Mouse (Mus musculus): ENCODE measurements around the gene Gm11111. TPM values are rescaled to one million over a fixed set of nuclear protein-coding genes. Genes with fewer than 3 reads are reported as not detected.
"Not testable (repeated sequence)": the region's sequence is repeated elsewhere in the genome, so short reads cannot be mapped to it uniquely, and the experiment has no call there.

Gm11111 gene
- not detected for total RNA-seq (2022)

DNA sequence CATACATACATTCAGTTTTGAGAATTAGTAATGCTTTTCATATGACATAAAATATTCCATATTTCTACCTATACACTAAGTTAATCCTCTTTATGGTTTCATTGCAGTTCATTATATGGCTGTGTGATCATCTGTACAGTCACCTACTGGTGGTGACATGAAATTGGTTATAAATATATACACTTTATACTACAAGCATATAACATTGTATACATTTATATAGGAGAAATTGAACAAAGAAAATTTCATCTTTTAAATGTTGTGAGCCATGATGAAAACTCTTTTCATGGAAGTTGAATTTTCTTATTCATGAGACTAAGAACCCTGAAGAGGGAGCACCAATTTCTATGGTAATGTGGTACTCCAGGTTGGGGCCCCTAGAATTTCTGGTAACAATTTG is at the start of gene Gm11111:
Gm11111 (plus strand) TSS at position 301 of the 400 bp plus-strand sequence.
- DNase-seq (ENCODE audit: low spot score in 2 of 2): no peak

DNA sequence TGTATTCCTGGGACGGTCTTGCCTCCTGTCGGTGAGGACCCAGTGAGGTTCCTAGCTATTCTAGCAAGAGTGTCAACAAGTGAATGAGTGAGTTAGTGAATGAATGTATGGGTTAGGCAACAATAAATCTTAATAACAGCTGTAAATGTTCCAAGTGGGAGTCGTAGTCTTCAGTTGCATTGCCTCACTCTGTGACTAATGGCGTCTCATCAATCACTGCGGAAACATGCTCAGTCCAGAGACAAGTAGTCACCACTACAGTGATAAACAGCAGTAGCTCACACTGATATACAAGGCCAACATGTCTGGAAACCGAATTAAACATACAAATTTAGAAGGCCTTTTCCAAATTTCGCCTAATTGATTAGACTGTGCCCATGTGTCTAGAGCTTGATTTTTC is 36.3 kb upstream of the Gm11111 start:
- no peak for DNase-seq (ENCODE audit: low spot score in 2 of 2)

DNA sequence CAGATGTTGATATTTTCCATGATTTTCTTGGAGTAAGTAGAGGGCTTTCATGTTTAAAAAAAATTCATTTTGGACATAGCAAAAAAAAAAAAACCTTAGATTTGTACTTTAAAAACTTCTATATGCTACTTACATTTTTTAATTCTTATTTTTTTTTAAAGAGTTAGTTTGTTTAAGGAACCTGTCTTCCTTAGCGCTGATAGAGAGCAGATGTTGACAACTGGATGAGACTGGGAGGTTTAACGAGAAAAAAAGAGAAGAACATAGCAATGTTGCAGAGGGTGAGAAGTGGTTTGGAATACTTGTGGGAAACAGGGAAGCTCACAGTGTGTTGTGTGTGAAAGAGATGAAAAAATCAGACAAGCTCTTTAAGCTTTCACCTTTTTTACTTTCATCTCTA is 32.4 kb upstream of the Gm11111 start:
- DNase-seq (ENCODE audit: low spot score in 2 of 2): no peak

DNA sequence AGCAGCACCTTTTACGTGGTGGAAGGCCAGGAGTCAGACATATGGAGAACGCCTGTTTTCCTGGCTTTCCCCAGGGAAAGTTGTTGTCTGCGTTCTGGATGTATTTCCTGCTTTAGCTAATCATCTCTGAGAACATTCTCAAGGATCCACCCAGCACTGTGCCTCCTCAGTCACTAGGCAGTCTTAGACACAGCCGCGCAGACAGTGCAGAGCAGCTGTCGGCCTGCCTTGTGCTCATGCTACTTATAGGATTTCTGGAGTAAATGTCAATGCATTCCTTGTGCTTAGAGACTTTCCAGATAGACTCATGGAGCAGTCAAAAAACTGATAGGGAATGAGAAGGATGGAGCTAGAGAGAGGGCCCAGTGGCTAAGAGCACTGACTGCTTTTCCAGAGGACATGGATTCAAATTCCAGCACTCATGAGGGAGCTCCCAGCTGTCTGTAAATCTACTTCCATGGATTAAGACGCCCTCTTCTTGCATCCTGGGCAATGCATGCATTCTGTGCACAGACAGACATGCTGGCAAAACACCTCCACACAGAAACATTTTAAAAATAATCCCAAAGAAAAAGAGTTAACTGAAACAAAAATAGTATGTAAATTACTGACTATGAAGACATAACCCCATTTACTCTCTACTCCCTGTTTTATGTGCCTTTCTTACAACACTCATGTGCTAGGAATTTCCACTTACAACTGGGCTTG is 30.1 kb upstream of the Gm11111 start:
- DNase-seq (ENCODE audit: low spot score in 2 of 2): no peak

DNA sequence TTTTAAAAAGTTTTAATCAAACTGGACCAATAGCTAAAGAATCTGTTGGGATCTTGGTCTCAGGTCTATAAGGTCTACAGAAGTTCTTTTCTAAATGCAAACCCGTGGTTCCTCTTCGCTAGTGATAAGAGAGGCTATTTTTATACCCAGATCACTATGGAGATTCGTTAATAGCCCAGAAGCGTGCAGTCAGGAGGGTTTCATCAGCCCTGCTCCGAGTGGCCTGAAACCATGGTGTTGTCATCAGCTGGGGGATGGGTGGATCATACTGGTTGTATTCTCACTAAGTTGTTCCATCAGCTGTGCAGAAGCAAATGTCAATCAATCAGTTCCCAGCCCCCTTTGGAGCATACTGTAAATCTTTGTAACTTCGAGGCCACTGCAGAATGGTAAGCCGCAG is 29.4 kb upstream of the Gm11111 start:
- no peak for DNase-seq (ENCODE audit: low spot score in 2 of 2)

DNA sequence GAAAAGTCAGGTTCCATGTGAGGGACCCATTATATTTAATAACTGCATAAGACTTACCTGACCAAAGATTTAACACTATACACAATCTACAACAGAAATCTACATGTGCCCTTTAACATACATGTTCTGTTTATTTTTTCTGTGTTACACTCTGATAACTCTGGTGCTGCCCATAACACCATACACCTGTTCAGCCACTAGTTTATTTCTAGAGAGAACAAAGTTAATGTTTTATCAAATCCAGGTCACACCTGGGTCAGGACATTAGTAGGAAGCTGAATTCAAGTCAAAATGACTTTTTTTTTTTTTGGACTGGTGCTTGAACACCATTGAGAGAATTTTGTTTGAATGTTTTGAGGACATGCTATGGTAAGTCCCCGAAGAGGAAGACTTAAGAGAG is 28.7 kb upstream of the Gm11111 start:
- DNase-seq (ENCODE audit: low spot score in 2 of 2): no peak

DNA sequence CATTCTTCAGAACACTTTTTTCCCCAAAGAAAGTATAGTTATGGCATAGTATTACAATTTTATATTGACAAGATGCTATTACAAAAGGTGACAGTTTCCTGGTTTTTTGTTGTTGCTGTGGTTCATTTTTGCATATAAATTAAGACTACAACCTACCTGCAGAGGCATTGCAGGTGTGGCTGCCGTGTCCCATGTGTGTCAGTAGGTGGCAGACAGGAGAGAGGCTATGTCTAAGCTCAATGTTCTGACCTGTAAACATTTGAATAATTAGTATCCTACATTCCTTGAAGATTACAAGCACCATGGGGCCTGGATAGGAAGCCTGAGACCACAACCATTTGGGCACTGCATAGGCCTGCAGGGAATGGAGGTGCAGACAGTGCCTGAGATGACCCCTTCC is 11.2 kb upstream of the Gm11111 start:
- no peak for DNase-seq (ENCODE audit: low spot score in 2 of 2)

DNA sequence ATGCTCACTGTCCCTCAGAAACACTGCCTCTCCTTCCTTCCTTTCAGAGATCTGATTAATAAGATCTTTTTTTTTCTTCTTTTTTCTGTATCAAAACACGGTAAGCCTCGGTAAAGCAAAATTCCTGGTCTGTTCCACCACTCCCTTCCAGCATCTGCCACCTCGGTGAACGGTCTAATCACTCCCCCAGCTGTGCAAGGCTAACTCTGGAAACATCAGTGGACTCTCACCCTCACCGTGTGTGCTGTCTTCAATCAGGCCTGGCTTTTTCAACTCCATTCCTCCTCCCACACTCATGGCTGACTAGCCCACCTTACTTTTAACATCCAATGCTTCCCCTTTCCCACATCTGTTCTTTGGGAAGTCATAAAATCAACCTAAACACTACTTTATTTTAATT is 2.2 kb upstream of the Gm11111 start:
- DNase-seq (ENCODE audit: low spot score in 2 of 2): no peak

DNA sequence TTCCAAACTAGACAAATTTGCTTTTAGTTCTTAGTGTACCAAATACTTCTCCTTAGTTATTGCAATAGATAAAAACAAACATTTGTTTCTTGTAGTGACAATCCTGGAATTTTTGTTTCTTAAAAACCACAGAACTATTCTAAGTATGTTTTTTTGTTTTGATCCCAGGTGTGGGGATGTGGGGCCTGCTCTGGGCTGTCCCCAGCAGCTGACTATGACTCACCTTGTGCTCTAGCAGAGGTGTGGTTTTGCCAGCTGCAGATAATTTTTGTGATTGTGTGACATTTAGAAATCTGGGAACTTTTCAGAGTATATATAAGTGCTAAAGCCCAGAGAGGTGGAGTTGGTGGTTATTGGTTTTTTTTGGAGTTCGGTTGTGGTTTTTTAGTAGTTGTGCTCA is 1.6 kb upstream of the Gm11111 start:
- DNase-seq (ENCODE audit: low spot score in 2 of 2): no peak

DNA sequence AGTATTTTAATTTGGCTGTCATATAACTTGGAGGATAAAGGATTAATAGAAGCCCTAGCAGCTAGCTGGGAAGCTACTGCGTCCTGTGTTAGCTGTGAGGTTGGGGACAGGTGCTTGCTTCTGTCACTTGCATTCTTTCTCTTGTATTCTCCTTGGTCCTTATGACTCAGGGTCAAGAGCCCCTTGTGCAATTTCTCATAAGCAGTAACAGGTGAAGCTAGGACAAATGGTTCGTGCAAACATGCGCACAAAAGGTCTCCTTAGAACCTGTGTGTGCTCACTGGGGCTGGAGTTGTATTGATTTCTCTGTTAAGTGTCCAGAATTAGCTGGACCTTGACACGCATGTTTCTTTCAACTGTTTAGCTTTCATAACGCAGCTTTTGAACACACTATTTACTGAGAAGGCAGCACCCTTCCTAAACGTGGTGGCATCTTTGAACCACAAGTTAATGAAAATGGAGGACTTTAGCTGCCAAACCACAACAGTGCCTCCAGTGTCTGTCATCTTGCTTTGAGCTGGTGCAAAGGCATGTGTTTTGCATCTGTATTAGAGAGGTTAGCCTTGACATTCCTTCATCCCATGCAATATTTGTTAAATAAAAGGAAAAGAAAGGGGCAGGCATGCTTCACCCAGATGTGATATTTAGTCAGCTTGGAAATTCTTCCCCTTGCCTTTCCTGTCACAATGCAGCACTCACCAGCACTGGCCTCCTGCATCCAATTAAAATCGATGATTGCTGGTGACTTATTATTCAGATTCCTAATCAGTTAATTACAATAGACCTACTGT is 511 bp downstream of the Gm11111 start:
- no peak for DNase-seq (ENCODE audit: low spot score in 2 of 2)

DNA sequence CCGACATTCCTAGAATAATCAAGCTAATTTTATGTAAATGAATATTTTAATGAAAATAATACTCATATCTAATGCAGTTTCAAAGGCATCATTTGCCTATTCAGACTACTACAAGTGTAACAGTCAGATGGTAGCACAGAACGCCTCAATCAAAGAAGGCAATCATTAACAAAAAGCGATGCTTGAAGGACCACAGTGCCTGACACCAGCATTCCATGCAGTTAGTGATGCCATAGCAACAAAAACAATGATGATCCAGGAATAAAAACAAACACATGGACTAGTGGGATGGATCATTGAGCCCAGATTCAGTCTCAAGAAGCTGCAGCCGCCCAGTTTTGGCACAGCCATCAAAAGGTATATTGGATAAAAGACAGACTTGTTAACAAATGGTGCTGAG is 8.8 kb downstream of the Gm11111 start:
- DNase-seq (ENCODE audit: low spot score in 2 of 2): no peak

DNA sequence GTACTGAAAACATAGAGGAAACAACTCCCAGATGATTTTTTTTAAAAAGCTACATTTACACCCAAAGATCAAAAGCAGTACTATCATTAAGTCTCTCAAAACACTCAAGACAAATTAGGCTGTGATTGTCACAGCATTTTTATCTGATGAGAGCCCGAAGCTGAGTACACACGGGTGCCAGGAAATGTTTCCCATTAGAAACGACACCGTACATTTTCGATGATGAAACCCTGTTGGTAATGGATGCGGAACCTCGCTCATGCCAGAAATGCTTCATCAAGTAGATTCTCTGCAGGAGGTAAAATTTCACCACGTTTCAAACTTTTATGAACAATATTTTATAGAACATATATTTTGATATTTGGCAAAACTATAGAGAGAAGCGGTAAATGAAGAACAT is 10.3 kb downstream of the Gm11111 start:
- DNase-seq (ENCODE audit: low spot score in 2 of 2): no peak

DNA sequence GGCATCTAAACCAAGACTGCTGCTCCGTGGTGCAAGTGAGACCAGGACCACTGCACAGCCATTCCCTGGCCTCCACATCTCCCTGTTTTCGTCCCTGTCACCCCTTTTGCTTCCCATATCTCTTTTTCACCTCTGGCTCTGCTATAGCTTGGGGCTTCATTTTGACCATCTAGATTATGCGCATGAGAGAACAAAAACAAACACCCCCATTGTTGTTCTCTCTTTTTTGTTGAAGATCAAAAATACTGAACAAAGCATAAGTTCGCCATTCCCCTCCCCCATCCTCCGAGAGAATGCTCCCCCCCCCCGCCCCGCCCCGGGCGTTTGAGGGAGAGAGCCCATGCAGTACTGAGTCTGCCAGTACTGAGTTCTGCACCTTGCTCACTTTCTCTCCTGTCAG is 11.3 kb downstream of the Gm11111 start:
- no peak for DNase-seq (ENCODE audit: low spot score in 2 of 2)

DNA sequence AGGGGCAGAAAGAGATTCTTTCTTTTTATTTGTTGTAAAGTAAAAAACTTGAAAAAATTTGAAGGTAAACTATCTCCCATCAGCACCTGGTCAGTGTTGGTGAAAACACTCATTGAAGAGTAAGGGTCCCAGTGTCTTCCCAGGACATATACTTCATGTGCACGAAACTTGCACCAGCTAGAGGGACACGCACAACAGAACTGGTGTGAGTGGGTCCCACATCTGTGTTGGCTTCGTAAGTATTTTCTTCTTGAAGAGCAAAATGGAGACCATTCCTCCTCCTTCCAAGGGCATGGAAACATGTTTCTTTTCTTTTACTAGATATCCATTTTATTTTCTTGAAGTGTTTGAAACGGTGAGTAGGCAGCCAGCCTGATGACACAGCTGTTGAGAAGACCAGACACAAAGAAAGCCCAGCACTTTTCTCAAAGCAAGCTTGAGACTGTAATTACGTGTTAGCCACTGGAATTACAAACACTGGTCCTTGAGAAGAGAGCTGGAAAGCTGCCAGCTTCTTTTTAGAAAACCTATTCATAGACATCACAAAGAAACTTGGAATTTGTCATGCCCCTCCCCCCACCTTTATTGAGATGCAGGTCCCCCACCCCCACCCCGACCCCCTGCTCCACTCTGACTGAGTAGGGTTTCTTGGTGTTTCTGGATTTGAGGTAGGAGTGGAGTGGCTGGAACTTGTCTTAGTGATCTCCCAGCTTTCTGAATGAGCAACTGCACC is 14.1 kb downstream of the Gm11111 start:
- DNase-seq (ENCODE audit: low spot score in 2 of 2): no peak

DNA sequence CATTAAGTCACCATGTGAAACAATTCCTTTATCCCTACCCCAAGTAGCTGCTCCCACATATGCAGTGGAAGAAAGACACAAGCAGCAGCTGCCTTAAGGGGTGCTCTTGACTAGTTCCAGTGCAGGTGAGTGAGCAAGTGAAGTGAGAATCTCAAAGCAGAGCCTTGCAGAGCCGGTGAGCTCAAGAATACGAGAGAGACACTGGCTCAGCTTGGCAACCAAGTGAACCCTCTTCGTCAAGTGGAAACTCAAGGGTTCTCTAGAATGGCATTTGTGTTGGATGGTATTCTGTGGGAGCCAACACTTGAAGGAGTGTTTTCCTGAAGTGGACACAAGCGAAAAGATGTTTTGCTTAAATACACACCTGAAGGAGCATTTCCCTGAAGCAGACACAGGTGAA is 16.0 kb downstream of the Gm11111 start:
- DNase-seq (ENCODE audit: low spot score in 2 of 2): no peak

DNA sequence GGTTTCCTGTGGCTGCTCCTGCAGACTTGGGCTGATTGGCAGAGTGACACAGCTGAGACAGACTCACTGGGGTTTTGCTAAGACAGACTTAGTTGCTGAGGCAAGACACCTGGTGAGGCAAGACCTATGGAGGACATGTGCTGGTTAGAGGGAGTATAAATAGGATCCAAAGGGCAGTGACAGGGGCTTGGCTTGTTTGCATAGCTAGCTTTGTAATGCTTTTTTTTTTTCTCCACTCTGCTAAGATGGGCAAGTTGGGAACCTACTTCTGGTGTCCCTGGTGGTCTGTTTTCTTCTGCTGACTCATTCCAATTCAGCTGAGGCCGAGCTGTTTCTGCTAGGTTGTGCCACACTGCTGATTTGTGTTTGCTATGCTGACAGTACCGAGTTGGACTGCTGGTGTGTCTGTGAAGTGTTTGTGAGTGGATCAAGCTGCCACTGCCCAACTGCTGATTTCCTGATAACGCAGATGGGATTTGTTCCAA is 16.6 kb downstream of the Gm11111 start:
- DNase-seq (ENCODE audit: low spot score in 2 of 2): no peak

DNA sequence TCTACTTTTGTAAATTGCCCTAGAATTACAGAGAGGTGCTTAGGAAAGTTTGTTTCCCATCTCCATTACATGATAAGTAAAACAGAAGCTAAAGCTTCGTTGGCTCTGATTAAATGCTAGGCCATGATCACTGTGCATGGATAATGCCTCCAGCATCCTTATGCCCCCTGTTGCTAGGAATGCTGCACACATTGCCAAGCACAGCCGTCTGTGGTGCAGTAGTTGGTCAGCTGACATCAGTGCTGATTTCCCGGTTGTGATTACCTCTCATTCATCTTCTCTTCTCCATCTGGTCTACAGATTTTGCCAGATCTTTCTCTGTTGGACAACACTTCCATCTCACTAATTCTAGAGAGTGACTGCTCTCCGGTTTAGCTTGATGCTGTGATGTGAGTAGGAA is 19.9 kb downstream of the Gm11111 start:
- no peak for DNase-seq (ENCODE audit: low spot score in 2 of 2)

DNA sequence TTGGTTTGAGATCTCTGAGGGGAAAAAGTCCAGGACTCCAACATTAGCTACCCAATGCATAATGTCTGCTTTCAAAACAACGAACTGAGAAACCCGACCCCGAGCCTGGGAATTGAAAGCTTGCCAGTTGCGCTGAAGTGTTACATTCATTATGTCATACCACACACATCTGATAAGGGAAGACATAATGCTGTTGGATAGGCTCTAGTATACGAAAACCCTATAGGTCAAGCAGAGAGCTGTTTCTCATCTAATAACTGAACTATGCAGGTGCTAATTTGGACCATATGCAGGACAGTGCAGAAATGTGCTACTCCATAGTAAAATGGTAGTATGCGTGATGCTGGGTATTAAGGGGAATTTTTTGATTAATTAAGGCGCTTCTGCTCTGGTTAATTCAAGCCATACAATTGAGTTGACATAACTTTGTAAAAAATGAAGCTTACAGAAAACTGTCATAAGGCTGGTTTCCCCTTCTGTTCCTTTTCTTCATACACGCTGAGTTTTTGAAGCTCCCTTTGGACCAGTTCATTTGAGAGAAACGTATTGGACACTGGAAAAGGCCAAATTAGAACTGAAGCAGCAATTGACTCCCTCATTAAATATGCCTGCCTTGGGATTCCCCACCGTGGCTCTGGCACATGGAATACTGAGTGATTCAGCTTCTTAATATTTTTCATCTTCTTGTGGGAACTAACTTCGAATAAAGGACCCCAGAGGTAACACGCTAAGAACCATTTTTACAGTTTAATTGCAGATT is 22.4 kb downstream of the Gm11111 start:
- DNase-seq (ENCODE audit: low spot score in 2 of 2): no peak

DNA sequence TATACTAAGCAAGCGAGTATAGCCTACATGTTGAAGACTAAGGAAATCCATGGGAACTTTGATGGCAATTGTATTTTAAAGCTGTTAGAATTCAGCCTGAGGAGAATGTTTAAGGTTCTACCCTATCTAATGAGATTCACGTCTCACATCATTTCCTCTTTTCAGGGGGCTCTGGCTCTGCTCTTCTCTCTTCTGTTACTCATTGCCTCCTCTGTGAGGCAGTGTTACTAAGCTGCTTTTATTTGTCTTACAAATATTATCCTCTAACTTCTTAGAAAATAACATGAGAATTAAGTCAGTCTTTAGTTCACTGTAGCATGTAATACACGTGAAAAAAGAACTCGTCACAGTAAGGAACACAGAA is 23.0 kb downstream of the Gm11111 start:
- no peak for DNase-seq (ENCODE audit: low spot score in 2 of 2)

DNA sequence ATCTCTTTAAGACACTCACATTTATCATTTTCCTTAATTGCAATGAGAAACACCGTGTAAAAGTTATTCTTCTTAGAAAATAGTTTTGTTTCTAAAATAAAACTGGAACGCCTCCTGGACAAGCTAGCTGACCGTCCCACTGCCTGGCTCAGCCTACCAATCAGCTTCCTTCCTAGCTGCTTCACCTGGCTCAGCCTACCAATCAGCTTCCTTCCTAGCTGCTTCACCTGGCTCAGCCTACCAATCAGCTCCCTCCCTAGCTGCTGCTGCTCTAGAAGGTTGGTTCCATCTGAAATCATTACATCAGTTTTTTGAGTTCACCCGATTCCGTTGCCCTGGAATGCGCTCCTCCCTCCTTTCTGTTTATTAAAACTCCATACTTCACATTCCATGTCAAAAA is 24.0 kb downstream of the Gm11111 start:
- DNase-seq (ENCODE audit: low spot score in 2 of 2): not testable (repeated sequence)

DNA sequence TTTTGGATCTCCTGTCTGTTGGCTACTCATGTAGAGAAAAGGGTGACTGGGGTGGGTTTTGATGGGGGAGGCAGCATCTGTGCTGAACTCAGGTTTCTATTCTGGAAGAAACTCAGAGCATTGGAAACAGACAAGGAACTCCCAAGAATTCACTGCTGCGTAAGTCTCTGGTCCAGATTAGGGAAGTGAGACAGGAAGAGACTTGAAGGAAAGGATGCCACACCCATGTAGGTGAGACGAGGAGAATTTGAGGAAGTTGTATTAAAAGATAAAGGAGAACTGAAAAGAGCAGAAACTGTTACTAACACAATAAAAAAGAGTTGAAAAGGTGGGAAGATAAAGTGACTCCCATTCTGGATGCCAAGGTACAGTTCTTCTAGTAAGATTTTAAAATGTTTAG is 25.9 kb downstream of the Gm11111 start:
- no peak for DNase-seq (ENCODE audit: low spot score in 2 of 2)

DNA sequence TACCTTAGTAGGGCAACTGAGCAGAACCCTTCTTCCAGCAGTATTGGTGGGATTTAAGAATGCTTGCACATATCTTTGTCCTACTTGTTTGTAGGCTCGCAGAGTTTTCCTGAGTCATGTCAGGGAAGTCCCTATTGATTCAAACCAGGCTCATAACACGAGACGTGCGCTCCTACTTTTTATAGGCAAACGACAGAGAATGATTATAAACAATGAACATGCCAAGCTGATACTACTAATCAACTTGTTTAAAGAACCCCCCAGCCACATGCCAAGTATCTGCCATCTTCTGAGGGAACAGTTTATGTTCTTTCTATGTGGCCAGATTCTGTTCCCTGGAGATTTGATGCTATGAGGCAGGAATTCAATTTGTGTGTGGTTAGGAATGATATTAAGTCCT is 28.3 kb downstream of the Gm11111 start:
- DNase-seq (ENCODE audit: low spot score in 2 of 2): no peak
